Mouse (Mus musculus): ENCODE data around the gene Sept8.
A peak's percentile ranks its signal among the peaks of the same experiment; 100 is the strongest.

- TF ChIP-seq REST (IDR thresholded peaks at IDR 0.05; ENCODE audit: insufficient read depth, insufficient read length) (no peak), MAX (IDR thresholded peaks at IDR 0.05; ENCODE audit: low read depth) (no peak), POLR2A (IDR thresholded peaks at IDR 0.05; ENCODE audit: insufficient read length, low read depth) (peak; percentile 78), USF1 (IDR thresholded peaks at IDR 0.05; ENCODE audit: low read depth) (no peak)
Observed at GRCm38 (mm10) chr11:53520122-53520978, 1.3 kb downstream of the Sept8 start.

Measured in myocyte (in vitro differentiated cells).